Mouse (Mus musculus) heart, postnatal 0 days (tissue): ENCODE measurements around the gene Lrrc8e. TPM values are rescaled to one million over a fixed set of nuclear protein-coding genes. Genes with fewer than 3 reads are reported as not detected.

ENCODE experiments used
- ATAC-seq: fragments of 200-750 bp; cut with Nextera tagmentation; 2 replicates; pipeline ENCODE4 v1.8.0; 2017; ENCODE audit warnings: low read depth, moderate number of reproducible peaks, moderate library complexity; ENCODE audit not compliant: insufficient read depth
- DNase-seq: peaks from one replicate; pipeline ENCODE4 v3.0.0-alpha.2; 2016; ENCODE audit warnings: low spot score
- H3K27ac ChIP-seq: fragments of 300-500 bp; sonication (generic); 2 replicates; pipeline ENCODE4 v1.5.1; 2014; ENCODE audit warnings: low read depth, mild to moderate bottlenecking
- H3K27me3 ChIP-seq: fragments of 300-500 bp; sonication (generic); 2 replicates; pipeline ENCODE4 v1.6.1; 2014; ENCODE audit warnings: low read length, mixed read lengths; ENCODE audit not compliant: control insufficient read depth, insufficient read depth
- H3K36me3 ChIP-seq: fragments of 300-500 bp; sonication (generic); replicated peaks from 2 replicates; pipeline ENCODE4 v1.6.1; 2014; ENCODE audit warnings: low read length, mixed read lengths; ENCODE audit not compliant: control insufficient read depth, insufficient read depth
- H3K4me1 ChIP-seq: fragments of 300-500 bp; sonication (generic); 2 replicates; pipeline ENCODE4 v1.6.1; 2014; ENCODE audit warnings: antibody characterized with exemption; ENCODE audit not compliant: control insufficient read depth, insufficient read depth
- H3K4me2 ChIP-seq: fragments of 300-500 bp; sonication (generic); 2 replicates; pipeline ENCODE4 v1.6.1; 2014; ENCODE audit warnings: low read depth, mild to moderate bottlenecking, low read length, moderate library complexity
- H3K4me3 ChIP-seq: fragments of 300-500 bp; sonication (generic); 2 replicates; pipeline ENCODE4 v1.5.1; 2014; ENCODE audit warnings: low read depth, low read length
- H3K9ac ChIP-seq: fragments of 300-500 bp; sonication (generic); replicated peaks from 2 replicates; pipeline ENCODE4 v1.6.1; 2014; ENCODE audit warnings: low read depth, low read length, mixed read lengths
- H3K9me3 ChIP-seq: fragments of 300-500 bp; sonication (generic); replicated peaks from 2 replicates; pipeline ENCODE4 v1.6.1; 2016; ENCODE audit warnings: low read length; ENCODE audit not compliant: control insufficient read depth
- CTCF ChIP-seq: IDR thresholded peaks from 2 replicates; pipeline ENCODE4 v1.5.1; 2016; ENCODE audit warnings: antibody characterized with exemption, control low read depth, low read depth
- EP300 ChIP-seq: IDR thresholded peaks from 2 replicates; pipeline ENCODE4 v1.6.1; 2016; ENCODE audit warnings: antibody characterized with exemption, low read depth
- WGBS: fragments of 180-500 bp; shearing (Covaris S2); extraction: QIAGEN DNeasy Blood & Tissue Kit; methylation state at CpG from one replicate; pipeline ENCODE4 v1.1.7; 2014; 5-methylcytosine and 5-hydroxymethylcytosine counted together
- polyA plus RNA-seq: library from polyadenylated mRNA; unstranded; fragments of >200 nt; fragmentation: Nextera tagmentation; extraction: Ambion mirVana; gene quantifications from 2 replicates; pipeline ENCODE4 v1.2.1, GENCODE M21; 2015
- total RNA-seq: library from RNA; depleted of rRNA; stranded (reverse); fragments of >200 nt; gene quantifications from 2 replicates; pipeline ENCODE4 v1.2.3, GENCODE M21; 2014; ENCODE audit warnings: low replicate concordance; rRNA removed

The Lrrc8e gene
- total and polyA plus RNA-seq, 2 experiments from 2014 or later = 0.08 TPM

DNA sequence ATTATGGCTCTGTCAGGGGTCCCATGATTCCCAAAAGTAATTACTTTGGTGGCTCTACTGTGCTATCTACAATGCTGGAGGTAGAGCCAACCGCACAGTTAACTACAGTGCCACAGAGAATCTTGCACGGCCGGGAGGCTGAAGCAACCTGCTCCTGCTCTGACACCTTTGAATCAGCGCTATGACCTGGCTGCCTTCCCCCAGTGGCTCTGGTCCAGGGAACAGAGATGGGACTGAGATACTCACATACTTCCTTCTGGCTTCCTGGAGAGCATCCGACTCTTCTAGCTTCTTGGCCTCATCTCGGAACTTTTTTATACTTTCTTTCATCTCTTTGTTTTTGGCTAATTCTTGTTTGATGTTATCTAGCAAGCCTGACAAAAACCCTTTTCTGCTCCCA is 43.0 kb downstream of the Lrrc8e start:
- Histone ChIP-seq H3K9ac (no peak overlapping the region), H3K36me3 (peaks cover 91% of the 10 kb centered on the region), H3K4me2 (no peak overlapping the region), H3K4me1 (peaks cover 1% of the 10 kb centered on the region; the same call in 1 of the 2 replicates), H3K9me3 (no peaks in the 10 kb centered on the region), H3K27ac (no peak overlapping the region), H3K4me3 (no peak overlapping the region), H3K27me3 (no peaks in the 10 kb centered on the region)
- DNase-seq (no peak), ATAC-seq (no peak)
- 86% methylated on average over 6 of the region's 6 CpGs for WGBS
- no peak for TF ChIP-seq CTCF
- no peak for TF ChIP-seq EP300

DNA sequence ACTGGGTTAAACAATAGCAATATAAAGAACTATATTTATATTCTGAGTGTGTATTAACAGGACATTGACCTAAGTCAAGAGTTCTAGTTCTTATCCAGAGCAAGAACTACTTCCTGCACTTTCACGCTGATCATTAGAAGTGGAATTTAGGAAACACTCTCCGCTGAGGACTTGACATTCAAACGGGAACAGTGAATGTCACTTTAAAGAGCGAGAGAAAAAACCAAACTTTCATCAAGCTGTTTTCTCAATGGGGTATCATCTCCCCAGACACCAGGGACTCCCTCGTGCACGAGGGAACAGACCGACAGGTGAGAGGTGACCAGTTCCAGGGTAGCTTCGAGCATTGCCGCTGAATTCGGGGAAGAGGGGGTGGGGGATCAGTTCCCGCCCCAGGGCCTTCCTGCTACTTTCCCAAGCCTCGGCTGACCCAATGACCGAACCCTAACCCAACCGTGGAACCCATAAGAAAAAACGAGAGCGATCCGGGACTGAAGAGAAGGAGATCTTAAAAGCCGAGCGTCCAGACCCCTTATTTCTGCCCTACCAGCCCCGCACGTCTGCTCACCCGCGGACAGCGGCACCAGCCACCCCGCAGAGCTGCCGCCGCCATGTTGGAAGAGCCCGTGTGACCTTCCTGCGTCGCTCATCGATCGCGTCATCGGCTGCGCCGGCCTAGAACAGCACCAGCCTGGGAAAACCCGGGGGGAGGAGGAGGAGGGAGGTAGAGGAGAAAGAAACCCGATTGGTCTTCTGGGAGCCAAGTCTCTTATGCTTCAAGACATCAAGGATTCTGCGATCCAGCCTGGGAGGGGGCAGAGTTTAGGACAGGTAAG is 48.9 kb downstream of the Lrrc8e start, which contains the start of gene Timm44:
Gene Timm44, minus strand, starts transcription at position 639 of the 836 bp plus-strand sequence.
- Histone ChIP-seq H3K9ac (peak within 1 kb of the TSS; percentile 81), H3K36me3 (peaks cover 32% of the 10 kb centered on the region), H3K27me3 (no peaks in the 10 kb centered on the region), H3K4me1 (peaks cover 5% of the 10 kb centered on the region), H3K27ac (peak within 1 kb of the TSS; percentile 81), H3K9me3 (no peaks in the 10 kb centered on the region), H3K4me2 (peak within 1 kb of the TSS; percentile 77), H3K4me3 (peak within 1 kb of the TSS; percentile 86)
- DNase-seq (peak; percentile 95), ATAC-seq (peak; percentile 99)
- TF ChIP-seq CTCF (no peak), EP300 (no peak)
- under 1% methylated on average over 39 of the region's 39 CpGs for WGBS

DNA sequence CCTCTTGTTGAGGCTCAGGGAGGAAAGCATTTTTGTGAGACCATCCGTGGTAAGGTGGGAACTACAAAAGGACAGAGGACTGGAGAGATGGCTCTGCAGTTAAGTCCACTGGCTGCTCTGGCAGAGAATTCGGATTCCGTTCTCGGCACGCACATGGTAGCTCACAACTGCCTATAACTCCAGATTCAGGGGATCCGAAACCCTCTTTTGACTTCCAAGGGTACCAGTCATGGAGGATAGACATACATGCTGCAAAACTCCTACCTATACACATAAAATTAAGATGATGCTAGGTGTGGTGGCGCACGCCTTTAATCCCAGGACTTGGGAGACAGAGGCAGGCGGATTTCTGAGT is 49.5 kb downstream of the Lrrc8e start:
- WGBS = 22% methylated on average over 9 of the region's 9 CpGs
- Histone ChIP-seq H3K9me3 (no peaks in the 10 kb centered on the region), H3K4me1 (peaks cover 5% of the 10 kb centered on the region), H3K4me3 (peak overlapping the region; percentile 86), H3K4me2 (peak overlapping the region; percentile 77), H3K27ac (peak overlapping the region; percentile 81), H3K36me3 (peaks cover 28% of the 10 kb centered on the region), H3K27me3 (no peaks in the 10 kb centered on the region), H3K9ac (peak overlapping the region; percentile 81)
- DNase-seq = no peak
- TF ChIP-seq EP300 (no peak), CTCF (no peak)
- ATAC-seq = peak; percentile 51

Other genes starting within 250 kb of the Lrrc8e start
- not detected in 2 replicates for gene Cd209f, start 121.0 kb upstream of the Lrrc8e start, total RNA-seq
- gene Cd209f, start 121.0 kb upstream of the Lrrc8e start, polyA plus RNA-seq = 0.08 and 0.10 TPM in 2 replicates
- gene Cd209g, start 92.7 kb upstream of the Lrrc8e start, total RNA-seq = not detected in 2 replicates
- gene Cd209g, start 92.7 kb upstream of the Lrrc8e start, polyA plus RNA-seq = not detected in 2 replicates
- 24.8 and 26.1 TPM in 2 replicates for gene Evi5l, start 60.3 kb upstream of the Lrrc8e start, total RNA-seq
- gene Evi5l, start 60.3 kb upstream of the Lrrc8e start, polyA plus RNA-seq = 9.3 and 11.1 TPM in 2 replicates
- gene Prr36, start 9.4 kb upstream of the Lrrc8e start, total RNA-seq = not detected in 2 replicates
- 0.04 TPM in 2 replicates for gene Prr36, start 9.4 kb upstream of the Lrrc8e start, polyA plus RNA-seq
- gene Map2k7, start 11.9 kb downstream of the Lrrc8e start, total RNA-seq = 27.7 and 36.8 TPM in 2 replicates
- gene Map2k7, start 11.9 kb downstream of the Lrrc8e start, polyA plus RNA-seq = 18.7 and 21.0 TPM in 2 replicates
- gene Gm49320, start 12.0 kb downstream of the Lrrc8e start, total RNA-seq = 0.66 TPM in 1 of 2 replicates, not detected in the other
- 0.19 and 0.34 TPM in 2 replicates for gene Gm49320, start 12.0 kb downstream of the Lrrc8e start, polyA plus RNA-seq
- 3.9 and 6.4 TPM in 2 replicates for gene Tgfbr3l, start 21.4 kb downstream of the Lrrc8e start, total RNA-seq
- 1.8 and 2.7 TPM in 2 replicates for gene Tgfbr3l, start 21.4 kb downstream of the Lrrc8e start, polyA plus RNA-seq
- 32.6 and 84.9 TPM in 2 replicates for gene Snapc2, start 26.3 kb downstream of the Lrrc8e start, total RNA-seq
- 26.7 and 29.9 TPM in 2 replicates for gene Snapc2, start 26.3 kb downstream of the Lrrc8e start, polyA plus RNA-seq
- 10.4 and 12.5 TPM in 2 replicates for gene Ctxn1, start 32.4 kb downstream of the Lrrc8e start, total RNA-seq
- gene Ctxn1, start 32.4 kb downstream of the Lrrc8e start, polyA plus RNA-seq = 13.2 and 13.7 TPM in 2 replicates
- 95.0 and 120 TPM in 2 replicates for gene Timm44, start 49.1 kb downstream of the Lrrc8e start, total RNA-seq
- 74.7 and 78.8 TPM in 2 replicates for gene Timm44, start 49.1 kb downstream of the Lrrc8e start, polyA plus RNA-seq
- 7.9 and 10.7 TPM in 2 replicates for gene Ccl25, start 98.4 kb downstream of the Lrrc8e start, total RNA-seq
- 5.8 and 6.1 TPM in 2 replicates for gene Ccl25, start 98.4 kb downstream of the Lrrc8e start, polyA plus RNA-seq
- gene Elavl1, start 98.6 kb downstream of the Lrrc8e start, total RNA-seq = 61.1 and 64.4 TPM in 2 replicates
- 93.3 and 97.0 TPM in 2 replicates for gene Elavl1, start 98.6 kb downstream of the Lrrc8e start, polyA plus RNA-seq